Mouse (Mus musculus) E14TG2a.4 (cell line): ENCODE measurements at regions not wholly inside any gene's neighbourhood (a gene's known extent, or its start where the extent isn't known, plus 50 kb on each side); places are given as distances from the start of the nearest gene placed in this dataset.

Source experiments
- CTCF ChIP-seq: conservative IDR thresholded peaks from 2 replicates; pipeline ENCODE4 v1.5.1; 2014; ENCODE audit warnings: low read length
- NANOG ChIP-seq: IDR thresholded peaks from 2 replicates; pipeline ENCODE4 v1.6.1; 2014; ENCODE audit warnings: borderline replicate concordance, low read length, mixed read lengths

GRCm38 (mm10) chr4:81498133-81498532 lies 55.5 kb upstream of the Mpdz start:
- TF ChIP-seq CTCF, result no peak
- no peak for TF ChIP-seq NANOG
